Mouse (Mus musculus) layer of hippocampus, postnatal 14 days (tissue): ENCODE results near the gene Tgoln1. TPM values are rescaled to one million over a fixed set of nuclear protein-coding genes. Genes with fewer than 3 reads are reported as not detected.

Experiments
- total RNA-seq, 2 experiments: library from RNA; stranded (reverse); gene quantifications; 2 replicates each; pipeline ENCODE4 v1.2.3; 2021

The Tgoln1 gene
- total RNA-seq, 2 experiments from 2014 or later: 65.3 to 68.0 TPM

Other genes with a start within 250 kb of the Tgoln1 start
- 1 to 10 TPM; 3.7 to 4.2 TPM for gene Vamp5, start 236.5 kb downstream of the Tgoln1 start, total RNA-seq
- gene Vamp8, start 226.3 kb downstream of the Tgoln1 start, total RNA-seq: 10 to 100 TPM; 11.4 to 15.3 TPM
- gene Ggcx, start 202.7 kb downstream of the Tgoln1 start, total RNA-seq: 10 to 100 TPM; 21.0 to 22.1 TPM
- gene Mat2a, start 177.4 kb downstream of the Tgoln1 start, total RNA-seq: 100 to 1,000 TPM; 176 to 196 TPM
- under 1 TPM; 0.41 to 0.83 TPM for gene Sh2d6, start 95.3 kb downstream of the Tgoln1 start, total RNA-seq
- 1 to 10 TPM; 3.0 to 3.6 TPM for gene Capg, start 72.6 kb downstream of the Tgoln1 start, total RNA-seq
- gene Elmod3, start 18.6 kb downstream of the Tgoln1 start, total RNA-seq: 10 to 100 TPM; 19.4 to 21.4 TPM
- 10 to 100 TPM; 44.0 to 50.8 TPM for gene Retsat, start 18.5 kb downstream of the Tgoln1 start, total RNA-seq
- 1 to 10 TPM; 4.6 to 5.2 TPM for gene Tcf7l1, start 172.3 kb upstream of the Tgoln1 start, total RNA-seq